Mouse (Mus musculus) neural tube, embryonic 12.5 days (tissue): Measurements from ENCODE around the gene Peg10. TPM values are rescaled to one million over a fixed set of nuclear protein-coding genes. Genes with fewer than 3 reads are reported as not detected.
A peak's percentile ranks its signal among the peaks of the same experiment; 100 is the strongest.

ENCODE experiments used
- ATAC-seq: fragments of 200-750 bp; cut with Nextera tagmentation; 2 replicates; pipeline ENCODE4 v1.8.0; 2017; ENCODE audit warnings: low read depth, mild to moderate bottlenecking, moderate TSS enrichment, moderate library complexity; ENCODE audit not compliant: low FRiP score
- H3K27ac ChIP-seq: fragments of 300-500 bp; sonication (generic); 2 replicates; pipeline ENCODE4 v1.5.1; 2016
- H3K27me3 ChIP-seq: fragments of 300-500 bp; sonication (generic); replicated peaks from 2 replicates; pipeline ENCODE4 v1.6.1; 2016; ENCODE audit warnings: mild to moderate bottlenecking
- H3K36me3 ChIP-seq: fragments of 300-500 bp; sonication (generic); 2 replicates; pipeline ENCODE4 v1.6.1; 2016; ENCODE audit warnings: mild to moderate bottlenecking
- H3K4me1 ChIP-seq: fragments of 300-500 bp; sonication (generic); 2 replicates; pipeline ENCODE4 v1.6.1; 2016
- H3K4me2 ChIP-seq: fragments of 300-500 bp; sonication (generic); replicated peaks from 2 replicates; pipeline ENCODE4 v1.6.1; 2016; ENCODE audit warnings: mild to moderate bottlenecking
- H3K4me3 ChIP-seq: fragments of 300-500 bp; sonication (generic); 2 replicates; pipeline ENCODE4 v1.5.1; 2016
- H3K9ac ChIP-seq: fragments of 300-500 bp; sonication (generic); 2 replicates; pipeline ENCODE4 v1.6.1; 2016; ENCODE audit warnings: mild to moderate bottlenecking
- H3K9me3 ChIP-seq: fragments of 300-500 bp; sonication (generic); 2 replicates; pipeline ENCODE4 v1.6.1; 2016; ENCODE audit warnings: mild to moderate bottlenecking
- WGBS: fragments of 180-500 bp; shearing (Covaris S2); methylation state at CpG from one replicate; pipeline ENCODE4 v1.1.7; 2016; 5-methylcytosine and 5-hydroxymethylcytosine counted together
- polyA plus RNA-seq: library from polyadenylated mRNA; unstranded; fragments of >200 nt; fragmentation: Nextera tagmentation; extraction: Ambion mirVana; gene quantifications from 2 replicates; pipeline ENCODE4 v1.2.1, GENCODE M21; 2016

Gene Peg10
- polyA plus RNA-seq = 6.0 TPM in 2 replicates

DNA sequence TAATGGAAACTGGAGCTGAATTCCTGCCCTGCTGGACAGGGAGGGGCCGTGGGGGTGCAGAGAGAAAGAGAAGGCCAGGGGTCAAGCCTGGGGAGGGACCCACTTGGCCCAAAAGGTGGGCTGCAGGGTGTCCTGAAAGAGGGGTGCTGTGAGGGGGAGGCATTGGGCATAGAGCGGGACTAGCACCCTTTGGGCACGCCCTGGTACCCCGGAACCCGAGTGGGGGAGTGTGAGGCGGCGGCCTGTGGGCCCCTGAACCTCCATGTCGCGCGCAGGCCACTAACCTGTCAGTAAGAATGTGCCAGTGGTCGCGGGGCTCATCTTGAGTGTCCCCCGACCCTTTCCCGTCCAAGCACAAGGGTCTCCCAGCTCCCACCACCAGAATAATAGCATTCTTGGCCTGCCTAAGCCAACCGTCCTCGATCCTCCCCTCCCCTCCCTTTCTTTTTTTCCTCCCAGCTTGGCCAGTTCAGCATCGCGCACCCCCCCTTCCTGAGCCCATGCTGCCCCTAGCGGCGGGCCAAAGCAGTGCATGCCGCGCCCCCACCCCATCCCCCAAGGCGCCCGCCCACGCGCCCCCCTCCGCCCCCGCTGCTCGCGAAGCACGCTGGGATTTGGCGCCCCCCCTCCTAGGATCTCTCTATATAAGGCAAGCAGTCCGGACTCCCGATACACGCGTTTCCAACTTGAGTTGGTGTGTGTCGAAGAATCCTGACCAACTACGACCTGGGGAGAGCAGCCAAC, at the start of gene Peg10, which contains the start of gene Sgce:
Peg10 (plus strand) TSS at position 611 of the 744 bp plus-strand sequence.
Sgce (minus strand) TSS at position 512 of the 744 bp plus-strand sequence.
- Histone ChIP-seq H3K4me1 (0 out of 2 replicates have a peak, but pooled peaks cover 3% of the 10 kb centered on the region), H3K9ac (peak within 1 kb of the TSS; percentile 76), H3K36me3 (no peaks in the 10 kb centered on the region), H3K27ac (no peak within 1 kb of the TSS; the same call in 1 of the 2 replicates), H3K4me2 (peak within 1 kb of the TSS; percentile 63), H3K27me3 (no peaks in the 10 kb centered on the region), H3K9me3 (peaks cover 27% of the 10 kb centered on the region), H3K4me3 (peak within 1 kb of the TSS; percentile 50)
- 60% methylated on average over 36 of the region's 38 CpGs for WGBS
- ATAC-seq = peak; percentile 67

GRCm38 (mm10) chr6:4701641-4702040, 45.5 kb upstream of the Peg10 start:
- 89% methylated on average over 8 of the region's 8 CpGs for WGBS

DNA sequence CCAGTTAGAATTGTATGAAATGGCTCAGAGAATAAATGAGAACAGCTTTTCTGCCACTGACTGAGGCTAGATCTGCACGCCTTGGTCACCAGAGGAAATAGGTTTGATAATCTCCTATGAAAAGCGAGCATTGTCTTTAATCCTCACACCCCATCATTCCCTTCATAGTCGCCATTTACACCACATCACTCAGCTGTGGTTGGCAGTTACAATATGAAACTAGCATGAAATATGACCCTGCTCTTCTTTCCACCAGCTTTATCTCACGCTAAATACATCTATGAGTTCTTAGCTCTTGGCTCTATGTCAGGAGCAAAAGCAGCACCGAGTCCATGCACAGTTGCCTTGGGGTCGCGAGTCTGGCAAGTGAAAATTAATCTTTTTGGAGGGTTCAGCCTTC, 43.2 kb upstream of the Peg10 start:
- H3K4me3 ChIP-seq = no peak overlapping the region
- H3K4me2 ChIP-seq = no peak overlapping the region
- H3K4me1 ChIP-seq = no peaks in the 10 kb centered on the region
- H3K27ac ChIP-seq = no peak overlapping the region
- no peak for ATAC-seq
- no peak overlapping the region for H3K9ac ChIP-seq
- no peaks in the 10 kb centered on the region for H3K9me3 ChIP-seq
- WGBS = 87% methylated on average over 7 of the region's 7 CpGs
- no peaks in the 10 kb centered on the region for H3K27me3 ChIP-seq
- peaks cover under 1% of the 10 kb centered on the region; the same call in 1 of the 2 replicates for H3K36me3 ChIP-seq

More at GRCm38 (mm10) chr6:4701641-4702040, 45.5 kb upstream of the Peg10 start:
- Histone ChIP-seq H3K4me1 (no peaks in the 10 kb centered on the region), H3K9ac (no peak overlapping the region), H3K36me3 (no peaks in the 10 kb centered on the region; the same call in 1 of the 2 replicates), H3K4me2 (no peak overlapping the region), H3K9me3 (no peaks in the 10 kb centered on the region), H3K27me3 (no peaks in the 10 kb centered on the region), H3K4me3 (no peak overlapping the region), H3K27ac (no peak overlapping the region)
- ATAC-seq = no peak

DNA sequence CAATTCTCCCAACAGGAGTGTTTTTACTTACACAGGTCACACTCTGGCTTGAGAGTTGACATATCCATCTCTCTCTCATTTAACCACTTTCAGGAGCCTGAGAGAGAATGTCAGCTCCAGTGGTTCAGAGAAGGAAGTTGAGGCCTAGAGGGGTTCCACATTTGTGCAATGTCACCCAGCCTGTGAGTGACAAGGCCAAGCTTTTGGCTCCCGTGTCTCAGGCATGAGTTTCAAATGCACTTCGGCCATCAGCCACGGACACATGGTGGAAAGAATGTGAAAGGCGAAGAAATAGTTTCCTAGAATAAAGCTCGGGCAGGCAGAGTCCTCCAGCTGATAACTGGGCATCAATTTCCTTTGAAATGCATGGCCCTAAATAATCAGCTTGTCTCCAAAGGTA, 40.7 kb upstream of the Peg10 start:
- no peak for ATAC-seq
- H3K4me3 ChIP-seq = no peak overlapping the region
- no peak overlapping the region for H3K4me2 ChIP-seq
- no peak overlapping the region for H3K27ac ChIP-seq
- WGBS = 70% methylated on average over 5 of the region's 5 CpGs
- no peaks in the 10 kb centered on the region for H3K4me1 ChIP-seq
- H3K9ac ChIP-seq = no peak overlapping the region
- H3K27me3 ChIP-seq = no peaks in the 10 kb centered on the region
- H3K36me3 ChIP-seq = peaks cover 5% of the 10 kb centered on the region; the same call in 1 of the 2 replicates
- no peaks in the 10 kb centered on the region for H3K9me3 ChIP-seq

DNA sequence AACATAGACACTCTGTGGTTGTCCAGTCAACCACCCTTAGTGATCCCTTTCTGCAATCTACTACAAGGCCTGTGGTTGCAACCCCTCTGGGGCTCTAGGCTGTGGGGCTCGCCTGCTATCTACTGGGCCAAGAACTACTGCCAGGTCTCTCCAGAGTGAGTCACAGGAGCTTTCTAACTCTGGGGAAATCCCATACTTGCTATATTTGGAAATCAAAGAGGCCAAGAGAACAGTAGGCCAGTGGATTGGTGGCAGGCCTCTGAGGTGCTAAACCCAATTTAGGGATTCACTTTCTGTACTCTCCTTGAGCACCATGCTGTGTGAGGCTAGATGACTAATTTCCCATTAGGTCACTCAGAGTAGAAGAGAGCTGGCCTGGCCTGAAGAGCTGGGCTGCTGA, 38.1 kb upstream of the Peg10 start:
- no peaks in the 10 kb centered on the region for H3K9me3 ChIP-seq
- no peak overlapping the region for H3K4me3 ChIP-seq
- 93% methylated on average over 1 of the region's 1 CpGs for WGBS
- no peaks in the 10 kb centered on the region for H3K4me1 ChIP-seq
- H3K4me2 ChIP-seq = no peak overlapping the region
- H3K27ac ChIP-seq = no peak overlapping the region
- H3K36me3 ChIP-seq = peaks cover 5% of the 10 kb centered on the region; the same call in 1 of the 2 replicates
- ATAC-seq = no peak
- H3K9ac ChIP-seq = no peak overlapping the region
- H3K27me3 ChIP-seq = no peaks in the 10 kb centered on the region

DNA sequence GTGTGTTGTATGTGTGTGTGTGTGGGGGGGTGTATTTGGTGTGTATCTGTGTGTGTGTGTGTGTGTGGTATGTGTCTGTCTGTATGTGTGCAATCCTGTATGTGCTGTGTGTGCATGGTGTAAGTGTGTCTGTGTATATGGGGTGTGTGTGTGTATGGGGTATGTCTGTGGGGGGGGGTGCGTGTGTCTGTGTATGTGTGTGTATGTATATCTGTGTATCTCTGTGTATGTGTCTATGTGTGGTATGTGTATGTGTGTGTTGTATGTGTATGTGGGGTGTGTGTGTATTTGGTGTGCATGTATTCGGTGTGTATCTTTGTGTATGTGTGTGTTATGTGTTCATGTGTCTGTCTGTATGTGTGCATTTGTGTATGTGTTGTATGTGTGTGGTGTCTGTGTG, 30.9 kb upstream of the Peg10 start:
- H3K36me3 ChIP-seq = no peaks in the 10 kb centered on the region
- ATAC-seq = no peak
- no peaks in the 10 kb centered on the region for H3K4me1 ChIP-seq
- H3K9ac ChIP-seq = no peak overlapping the region
- H3K9me3 ChIP-seq = no peaks in the 10 kb centered on the region
- no peak overlapping the region for H3K4me3 ChIP-seq
- WGBS = 92% methylated on average over 2 of the region's 2 CpGs
- no peak overlapping the region for H3K27ac ChIP-seq
- no peak overlapping the region for H3K4me2 ChIP-seq
- no peaks in the 10 kb centered on the region for H3K27me3 ChIP-seq

- Histone ChIP-seq H3K9me3 (no peaks in the 10 kb centered on the region), H3K36me3 (no peaks in the 10 kb centered on the region), H3K27ac (no peak overlapping the region), H3K27me3 (no peaks in the 10 kb centered on the region), H3K4me2 (no peak overlapping the region), H3K9ac (no peak overlapping the region), H3K4me1 (no peaks in the 10 kb centered on the region), H3K4me3 (no peak overlapping the region)
- 85% methylated on average over 2 of the region's 2 CpGs for WGBS
- ATAC-seq = no peak
Observed at GRCm38 (mm10) chr6:4717344-4717743, 29.8 kb upstream of the Peg10 start.

DNA sequence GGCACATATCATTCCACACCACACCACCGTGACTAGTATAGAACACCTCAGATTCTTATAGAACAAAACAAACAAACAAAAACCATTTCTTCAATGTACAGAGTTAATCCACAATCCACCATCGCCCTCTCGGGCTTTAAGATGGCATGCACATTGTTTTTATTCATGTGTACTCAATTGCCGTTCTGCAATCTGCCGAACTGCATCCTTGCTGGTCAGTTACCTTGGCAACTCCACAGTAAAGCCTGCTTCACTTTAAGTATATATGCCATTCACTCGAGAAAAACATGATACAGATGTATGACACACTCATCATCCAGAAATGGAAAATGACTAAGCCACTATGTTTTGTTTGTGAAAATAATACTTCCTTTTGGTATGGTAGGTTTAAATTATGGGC, 25.0 kb upstream of the Peg10 start:
- Histone ChIP-seq H3K4me1 (peaks cover 13% of the 10 kb centered on the region), H3K27ac (no peak overlapping the region), H3K9me3 (no peaks in the 10 kb centered on the region), H3K4me3 (no peak overlapping the region), H3K36me3 (no peaks in the 10 kb centered on the region), H3K27me3 (no peaks in the 10 kb centered on the region), H3K9ac (no peak overlapping the region), H3K4me2 (no peak overlapping the region)
- no peak for ATAC-seq
- 53% methylated on average over 6 of the region's 6 CpGs for WGBS

GRCm38 (mm10) chr6:4722739-4723138, 24.4 kb upstream of the Peg10 start:
- WGBS = 84% methylated on average over 13 of the region's 13 CpGs

DNA sequence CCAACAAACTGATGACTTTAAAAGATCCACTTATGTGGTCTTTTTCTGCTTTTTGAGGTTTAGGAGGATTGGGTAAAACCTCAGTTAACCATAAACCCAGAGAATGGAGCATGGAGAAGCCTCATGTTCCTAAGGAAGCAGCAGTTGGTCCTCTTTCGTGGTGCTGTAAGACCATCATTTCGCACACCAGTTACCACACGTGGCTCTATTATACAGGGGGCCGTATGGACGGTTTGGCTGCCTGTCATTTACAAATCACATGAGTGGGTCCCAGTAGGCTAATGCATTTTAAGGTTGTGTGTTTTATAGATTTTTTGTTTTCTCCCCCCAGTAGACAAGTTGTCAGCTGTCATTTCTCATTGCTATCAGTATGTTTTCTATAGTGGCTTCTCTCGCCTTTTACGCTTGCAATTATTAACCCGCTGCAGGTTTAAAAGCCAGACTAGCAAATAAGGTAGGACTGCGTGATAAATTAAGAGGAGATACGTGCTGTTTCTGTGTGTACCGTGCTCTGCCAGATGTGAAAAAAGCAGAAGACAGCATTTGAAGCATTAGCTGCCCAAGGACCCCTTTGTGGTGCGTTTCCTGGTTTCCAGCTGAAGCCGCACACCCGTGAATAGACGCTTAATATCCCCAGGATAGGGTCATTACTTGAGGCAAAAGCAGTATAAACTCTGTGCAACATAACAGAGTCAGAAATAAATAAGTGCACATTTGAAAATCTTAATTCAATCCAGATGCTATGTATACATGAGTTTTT, 22.9 kb upstream of the Peg10 start:
- Histone ChIP-seq H3K36me3 (no peaks in the 10 kb centered on the region), H3K9ac (no peak overlapping the region), H3K4me3 (no peak overlapping the region), H3K27me3 (no peaks in the 10 kb centered on the region), H3K27ac (no peak overlapping the region), H3K4me2 (peak overlapping the region; percentile 35), H3K9me3 (no peaks in the 10 kb centered on the region), H3K4me1 (peaks cover 13% of the 10 kb centered on the region)
- 33% methylated on average over 15 of the region's 15 CpGs for WGBS
- ATAC-seq = peak; percentile 78; the same call in 1 of the 2 replicates

More at GRCm38 (mm10) chr6:4722739-4723138, 24.4 kb upstream of the Peg10 start:
- no peaks in the 10 kb centered on the region for H3K36me3 ChIP-seq
- no peak overlapping the region for H3K9ac ChIP-seq
- ATAC-seq = no peak
- no peak overlapping the region for H3K27ac ChIP-seq
- no peaks in the 10 kb centered on the region for H3K9me3 ChIP-seq
- H3K27me3 ChIP-seq = no peaks in the 10 kb centered on the region
- H3K4me3 ChIP-seq = no peak overlapping the region
- no peak overlapping the region for H3K4me2 ChIP-seq
- peaks cover 13% of the 10 kb centered on the region for H3K4me1 ChIP-seq

GRCm38 (mm10) chr6:4728305-4728704, 18.8 kb upstream of the Peg10 start:
- Histone ChIP-seq H3K4me3 (no peak overlapping the region), H3K9ac (no peak overlapping the region), H3K27me3 (no peaks in the 10 kb centered on the region), H3K4me1 (peaks cover 16% of the 10 kb centered on the region), H3K27ac (no peak overlapping the region), H3K4me2 (no peak overlapping the region), H3K36me3 (no peaks in the 10 kb centered on the region), H3K9me3 (no peaks in the 10 kb centered on the region)
- WGBS = 90% methylated on average over 2 of the region's 2 CpGs
- ATAC-seq = no peak

- WGBS = 66% methylated on average over 8 of the region's 8 CpGs
- no peak overlapping the region for H3K9ac ChIP-seq
Observed at GRCm38 (mm10) chr6:4731675-4732074, 15.4 kb upstream of the Peg10 start.

More at GRCm38 (mm10) chr6:4731675-4732074, 15.4 kb upstream of the Peg10 start:
- Histone ChIP-seq H3K4me2 (no peak overlapping the region), H3K36me3 (no peaks in the 10 kb centered on the region), H3K4me1 (0 out of 2 replicates have a peak, but pooled peaks cover 6% of the 10 kb centered on the region), H3K9me3 (no peaks in the 10 kb centered on the region), H3K27ac (no peak overlapping the region), H3K4me3 (no peak overlapping the region), H3K27me3 (no peaks in the 10 kb centered on the region)
- no peak for ATAC-seq
